Mouse (Mus musculus): ENCODE measurements around the gene Hdgfl2. TPM values are rescaled to one million over a fixed set of nuclear protein-coding genes. Genes with fewer than 3 reads are reported as not detected.

Hdgfl2 gene
- polyA plus RNA-seq, 1 experiment from 2014 or later, result 173 TPM

DNA sequence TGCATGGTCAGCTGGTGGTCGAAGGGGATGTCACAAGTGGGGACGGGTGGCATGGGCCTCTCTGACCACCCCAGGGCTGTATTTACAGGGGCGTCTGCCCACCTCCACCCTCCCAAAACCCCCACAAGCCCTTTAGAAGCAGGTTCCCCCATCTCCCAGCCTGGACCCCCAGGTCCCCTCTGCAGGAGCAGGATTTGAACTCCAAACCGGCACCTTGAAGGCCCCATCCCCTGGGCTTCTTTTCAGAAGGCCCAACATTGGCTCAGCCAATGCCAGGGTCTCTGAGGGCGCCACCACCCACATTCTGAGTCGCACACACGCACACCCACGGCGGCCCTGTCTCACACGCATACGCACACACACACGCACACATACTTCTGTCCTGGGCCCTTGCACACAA, 43.7 kb downstream of the Hdgfl2 start:
- H3K9ac ChIP-seq, result no peak overlapping the region
- no peak overlapping the region for H3K27ac ChIP-seq
- no peak overlapping the region for H3K4me2 ChIP-seq (replicated peaks)
- H3K4me1 ChIP-seq, result peaks cover 20% of the 10 kb centered on the region
- H3K36me3 ChIP-seq, result no peaks in the 10 kb centered on the region
- no peak overlapping the region for H3K4me3 ChIP-seq
- peaks cover 15% of the 10 kb centered on the region for H3K9me3 ChIP-seq
- no peak for ATAC-seq (ENCODE audit: insufficient number of reproducible peaks, insufficient read depth, low FRiP score, low TSS enrichment)
- peaks cover 67% of the 10 kb centered on the region for H3K27me3 ChIP-seq
- 88% methylated on average over 12 of the region's 12 CpGs for WGBS

GRCm38 (mm10) chr17:56123681-56124340, 44.4 kb downstream of the Hdgfl2 start:
- 42% methylated on average over 59 of the region's 59 CpGs for WGBS
- Histone ChIP-seq H3K9ac (peak overlapping the region; percentile 51), H3K27ac (no peak overlapping the region), H3K9me3 (peaks cover 15% of the 10 kb centered on the region), H3K36me3 (no peaks in the 10 kb centered on the region), H3K4me3 (peak overlapping the region; percentile 36), H3K4me2 (replicated peaks) (peak overlapping the region; percentile 65), H3K27me3 (peaks cover 60% of the 10 kb centered on the region), H3K4me1 (peaks cover 20% of the 10 kb centered on the region)
- ATAC-seq (ENCODE audit: insufficient number of reproducible peaks, insufficient read depth, low FRiP score, low TSS enrichment), result no peak

DNA sequence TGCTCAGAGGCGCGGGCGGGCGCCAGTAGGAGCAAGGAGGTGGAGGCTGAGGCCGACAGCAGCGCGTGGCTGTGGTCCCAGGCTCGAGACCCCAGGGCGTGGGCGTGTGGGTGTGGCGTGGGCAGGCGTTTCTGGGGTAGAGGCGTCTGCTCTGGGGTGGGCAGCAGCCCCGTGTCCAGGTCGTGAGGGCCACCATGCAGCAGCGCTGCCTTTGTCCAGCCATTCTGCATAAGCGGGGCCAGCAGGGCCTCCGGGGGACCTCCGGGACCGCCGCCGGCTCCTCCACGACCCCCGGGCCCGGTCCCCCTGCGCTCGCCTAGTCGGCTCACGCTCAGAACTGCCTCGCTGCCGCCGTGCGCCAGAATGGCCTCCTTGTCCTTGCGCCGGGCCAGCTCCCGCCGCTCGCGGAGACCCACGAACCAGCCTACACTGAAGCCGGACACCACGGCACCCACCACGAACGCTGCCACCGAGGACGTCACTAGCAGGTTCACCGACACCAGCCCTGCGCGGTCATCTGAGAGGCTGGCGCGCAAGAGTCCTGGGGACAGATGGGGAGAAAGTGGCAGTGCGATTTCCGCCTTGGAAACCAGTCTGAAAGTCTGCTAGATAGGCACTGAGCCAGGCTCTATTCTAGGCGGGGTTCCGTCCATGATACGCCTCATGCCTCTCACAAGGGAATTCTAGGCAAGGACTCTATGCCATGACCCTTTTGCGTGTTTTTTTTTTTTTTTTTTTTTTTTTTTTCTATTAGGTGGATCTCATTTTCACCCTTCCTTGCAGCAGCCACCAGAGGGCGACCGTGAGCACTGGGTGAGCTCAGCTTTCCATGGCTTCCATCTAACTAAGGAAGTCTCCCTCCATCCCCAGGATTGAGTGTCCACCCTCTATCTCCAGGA, 45.2 kb downstream of the Hdgfl2 start:
- no peaks in the 10 kb centered on the region for H3K36me3 ChIP-seq
- peaks cover 19% of the 10 kb centered on the region for H3K4me1 ChIP-seq
- peaks cover 15% of the 10 kb centered on the region for H3K9me3 ChIP-seq
- no peak overlapping the region for H3K27ac ChIP-seq
- peaks cover 52% of the 10 kb centered on the region for H3K27me3 ChIP-seq
- peak overlapping the region; percentile 51 for H3K9ac ChIP-seq
- 5% methylated on average over 58 of the region's 59 CpGs for WGBS
- H3K4me2 ChIP-seq (replicated peaks), result peak overlapping the region; percentile 65
- H3K4me3 ChIP-seq, result peak overlapping the region; percentile 36
- no peak for ATAC-seq (ENCODE audit: insufficient number of reproducible peaks, insufficient read depth, low FRiP score, low TSS enrichment)

- H3K9me3 ChIP-seq, result peaks cover 15% of the 10 kb centered on the region
- no peaks in the 10 kb centered on the region for H3K36me3 ChIP-seq
- H3K4me2 ChIP-seq (replicated peaks), result no peak overlapping the region
- 77% methylated on average over 4 of the region's 4 CpGs for WGBS
- peaks cover 46% of the 10 kb centered on the region for H3K27me3 ChIP-seq
- no peak overlapping the region for H3K4me3 ChIP-seq
- no peak overlapping the region for H3K9ac ChIP-seq
- no peak for ATAC-seq (ENCODE audit: insufficient number of reproducible peaks, insufficient read depth, low FRiP score, low TSS enrichment)
- H3K27ac ChIP-seq, result no peak overlapping the region
- peaks cover 13% of the 10 kb centered on the region for H3K4me1 ChIP-seq
Measured at GRCm38 (mm10) chr17:56125276-56125630, 45.8 kb downstream of the Hdgfl2 start.

DNA sequence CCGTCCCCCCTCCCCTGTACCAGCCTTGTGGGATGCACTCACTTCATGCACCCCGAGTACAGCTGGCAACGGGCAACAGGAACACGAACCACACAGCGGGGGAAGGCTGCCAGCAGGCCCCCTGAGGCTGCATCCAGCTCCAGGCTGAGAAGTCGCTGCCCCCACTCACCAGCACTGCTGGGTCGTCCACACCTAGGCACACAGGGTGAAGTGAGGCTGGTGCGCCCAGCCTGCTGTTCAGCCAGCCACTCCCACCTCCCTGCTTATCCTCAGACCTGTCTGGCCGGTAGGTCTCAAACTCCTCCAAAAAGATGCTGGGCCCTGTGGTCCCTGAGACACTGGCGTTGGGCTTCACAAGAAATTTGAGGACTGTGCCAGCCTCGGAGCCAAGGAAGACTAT, 46.7 kb downstream of the Hdgfl2 start:
- Histone ChIP-seq H3K4me2 (replicated peaks) (no peak overlapping the region), H3K27ac (no peak overlapping the region), H3K4me3 (no peak overlapping the region), H3K27me3 (peaks cover 37% of the 10 kb centered on the region), H3K4me1 (peaks cover 9% of the 10 kb centered on the region), H3K9me3 (peaks cover 15% of the 10 kb centered on the region), H3K9ac (no peak overlapping the region), H3K36me3 (no peaks in the 10 kb centered on the region)
- no peak for ATAC-seq (ENCODE audit: insufficient number of reproducible peaks, insufficient read depth, low FRiP score, low TSS enrichment)
- WGBS, result 63% methylated on average over 11 of the region's 11 CpGs

DNA sequence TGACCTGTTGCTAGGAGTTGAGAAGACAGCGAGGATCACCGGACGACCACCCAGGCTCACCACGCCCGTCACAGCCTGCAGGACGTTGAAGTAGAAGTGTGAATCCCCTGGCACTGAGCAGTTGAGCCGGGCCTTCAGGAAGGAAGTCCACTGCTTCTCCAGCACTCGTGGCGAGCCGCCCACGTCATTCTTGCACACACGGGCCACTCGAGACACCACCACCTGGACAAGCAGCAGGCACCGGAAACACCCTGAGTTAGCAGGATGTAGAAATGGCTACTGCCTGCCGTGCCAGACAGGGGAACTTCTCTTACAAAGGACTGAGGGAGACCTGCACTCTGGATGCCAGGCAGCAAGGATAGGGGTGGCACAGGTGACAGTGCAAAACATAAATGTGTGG, 48.8 kb downstream of the Hdgfl2 start:
- Histone ChIP-seq H3K4me3 (no peak overlapping the region), H3K4me1 (peaks cover 9% of the 10 kb centered on the region), H3K36me3 (no peaks in the 10 kb centered on the region), H3K27ac (no peak overlapping the region), H3K4me2 (replicated peaks) (no peak overlapping the region), H3K9me3 (peaks cover 2% of the 10 kb centered on the region; the same call in 1 of the 2 replicates), H3K27me3 (peaks cover 16% of the 10 kb centered on the region), H3K9ac (no peak overlapping the region)
- ATAC-seq (ENCODE audit: insufficient number of reproducible peaks, insufficient read depth, low FRiP score, low TSS enrichment), result no peak
- 87% methylated on average over 15 of the region's 15 CpGs for WGBS

DNA sequence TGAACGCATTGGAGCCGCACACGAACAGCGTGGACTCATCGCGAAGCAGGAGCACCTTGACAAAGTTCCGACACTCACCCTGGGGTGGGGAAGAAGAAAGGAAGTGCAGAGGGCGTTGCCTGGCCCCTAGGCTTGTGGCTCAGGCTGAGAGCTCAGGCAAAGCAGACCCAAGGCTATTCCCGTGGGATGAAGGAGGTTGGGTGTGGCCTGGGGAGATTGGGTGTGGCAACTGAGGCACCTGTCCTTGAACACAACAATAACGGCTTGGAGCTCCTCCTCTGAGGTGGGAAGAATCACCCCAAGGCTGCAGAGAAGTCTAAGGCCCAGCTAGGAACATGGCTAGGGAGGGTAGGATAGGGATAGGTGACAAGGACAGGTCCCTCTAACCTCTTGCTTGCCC, 51.7 kb downstream of the Hdgfl2 start:
- H3K4me3 ChIP-seq, result no peak overlapping the region
- no peak for ATAC-seq (ENCODE audit: insufficient number of reproducible peaks, insufficient read depth, low FRiP score, low TSS enrichment)

GRCm38 (mm10) chr17:56131814-56132213, 52.4 kb downstream of the Hdgfl2 start:
- Histone ChIP-seq H3K4me3 (no peak overlapping the region), H3K4me1 (peaks cover 25% of the 10 kb centered on the region), H3K4me2 (replicated peaks) (no peak overlapping the region), H3K9me3 (no peaks in the 10 kb centered on the region), H3K9ac (no peak overlapping the region), H3K27ac (no peak overlapping the region), H3K36me3 (no peaks in the 10 kb centered on the region), H3K27me3 (0 out of 2 replicates have a peak, but pooled peaks cover 5% of the 10 kb centered on the region)
- no peak for ATAC-seq (ENCODE audit: insufficient number of reproducible peaks, insufficient read depth, low FRiP score, low TSS enrichment)
- WGBS, result 44% methylated on average over 7 of the region's 7 CpGs

More for the DNA sequence above, 51.7 kb downstream of the Hdgfl2 start:
- Histone ChIP-seq H3K27ac (no peak overlapping the region), H3K4me1 (peaks cover 25% of the 10 kb centered on the region), H3K27me3 (0 out of 2 replicates have a peak, but pooled peaks cover 5% of the 10 kb centered on the region), H3K9ac (no peak overlapping the region), H3K9me3 (no peaks in the 10 kb centered on the region), H3K4me2 (replicated peaks) (no peak overlapping the region), H3K36me3 (no peaks in the 10 kb centered on the region)
- 88% methylated on average over 10 of the region's 10 CpGs for WGBS

DNA sequence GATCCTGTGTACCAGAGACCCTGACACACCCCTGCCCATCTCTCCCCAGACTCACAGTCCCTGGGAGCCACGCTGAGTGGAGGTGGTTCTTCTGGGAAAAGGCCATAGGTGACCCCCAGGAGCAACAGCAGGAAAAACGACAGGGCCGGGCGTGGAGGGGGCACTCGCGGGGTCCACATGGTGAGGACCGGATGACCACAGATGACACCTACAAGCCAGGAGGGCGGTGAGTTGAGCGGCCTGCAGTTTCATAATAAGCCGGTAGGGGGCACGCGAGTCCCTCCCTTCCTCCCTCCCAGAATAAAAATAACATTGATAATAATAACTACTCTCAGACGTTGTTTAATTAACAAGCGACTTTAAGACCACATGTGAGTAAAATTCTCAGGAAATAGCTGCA, 53.2 kb downstream of the Hdgfl2 start:
- ATAC-seq (ENCODE audit: insufficient number of reproducible peaks, insufficient read depth, low FRiP score, low TSS enrichment), result no peak
- H3K4me3 ChIP-seq, result no peak overlapping the region
- peaks cover 25% of the 10 kb centered on the region for H3K4me1 ChIP-seq
- no peak overlapping the region for H3K27ac ChIP-seq
- no peaks in the 10 kb centered on the region for H3K36me3 ChIP-seq
- H3K9me3 ChIP-seq, result no peaks in the 10 kb centered on the region
- 5% methylated on average over 14 of the region's 14 CpGs for WGBS
- H3K9ac ChIP-seq, result no peak overlapping the region; the same call in 1 of the 2 replicates
- no peak overlapping the region for H3K4me2 ChIP-seq (replicated peaks)
- H3K27me3 ChIP-seq, result peaks cover 12% of the 10 kb centered on the region; the same call in 1 of the 2 replicates

GRCm38 (mm10) chr17:56133457-56134363, 54.3 kb downstream of the Hdgfl2 start:
- Histone ChIP-seq H3K9me3 (no peaks in the 10 kb centered on the region), H3K27me3 (peaks cover 21% of the 10 kb centered on the region), H3K4me3 (peak overlapping the region; percentile 23), H3K9ac (no peak overlapping the region), H3K4me2 (replicated peaks) (peak overlapping the region; percentile 49), H3K27ac (0 out of 2 replicates have a peak overlapping the region, but pooled peaks have one; percentile 17), H3K4me1 (peaks cover 30% of the 10 kb centered on the region), H3K36me3 (no peaks in the 10 kb centered on the region)
- WGBS, result 23% methylated on average over 17 of the region's 21 CpGs
- ATAC-seq (ENCODE audit: insufficient number of reproducible peaks, insufficient read depth, low FRiP score, low TSS enrichment), result 0 out of 2 replicates have a peak, but pooled peaks have one; percentile 35

GRCm38 (mm10) chr17:56134463-56134971, 55.1 kb downstream of the Hdgfl2 start:
- peaks cover 34% of the 10 kb centered on the region for H3K4me1 ChIP-seq
- peak overlapping the region; percentile 23 for H3K4me3 ChIP-seq
- no peaks in the 10 kb centered on the region for H3K9me3 ChIP-seq
- ATAC-seq (ENCODE audit: insufficient number of reproducible peaks, insufficient read depth, low FRiP score, low TSS enrichment), result no peak
- WGBS, result 3% methylated on average over 27 of the region's 27 CpGs
- H3K9ac ChIP-seq, result no peak overlapping the region
- peaks cover 29% of the 10 kb centered on the region for H3K27me3 ChIP-seq
- no peaks in the 10 kb centered on the region for H3K36me3 ChIP-seq
- peak overlapping the region; percentile 49 for H3K4me2 ChIP-seq (replicated peaks)
- no peak overlapping the region for H3K27ac ChIP-seq
